Mouse (Mus musculus) retina, adult 2 months (tissue): ENCODE measurements around the gene Lta.

ENCODE experiments used
- DNase-seq: peaks from one replicate; pipeline ENCODE4 v3.0.0-alpha.2; 2012; ENCODE audit warnings: low read depth, low spot score

Lta gene

GRCm38 (mm10) chr17:35209785-35210535 is 4.8 kb upstream of the Lta start:
- no peak for DNase-seq

GRCm38 (mm10) chr17:35205380-35205769 is 224 bp upstream of the Lta start:
- no peak for DNase-seq

GRCm38 (mm10) chr17:35202442-35202841 is 2.7 kb downstream of the Lta start:
- DNase-seq = no peak

- DNase-seq = no peak
Observed at GRCm38 (mm10) chr17:35201787-35202186, 3.4 kb downstream of the Lta start, which contains the start of gene Tnf. Tnf (minus strand) TSS chr17:35202007.

GRCm38 (mm10) chr17:35201128-35201527 is 4.0 kb downstream of the Lta start:
- no peak for DNase-seq

- DNase-seq = no peak
Observed at GRCm38 (mm10) chr17:35200398-35200797, 4.8 kb downstream of the Lta start.

- no peak for DNase-seq
Observed at GRCm38 (mm10) chr17:35198946-35199345, 6.2 kb downstream of the Lta start.

GRCm38 (mm10) chr17:35198029-35198428 is 7.1 kb downstream of the Lta start:
- no peak for DNase-seq

GRCm38 (mm10) chr17:35197126-35197525 is 8.0 kb downstream of the Lta start:
- no peak for DNase-seq

GRCm38 (mm10) chr17:35196321-35196641 is 8.9 kb downstream of the Lta start:
- no peak for DNase-seq

- DNase-seq = no peak
Observed at GRCm38 (mm10) chr17:35195631-35196320, 9.4 kb downstream of the Lta start.

- no peak for DNase-seq
Observed at GRCm38 (mm10) chr17:35194844-35195630, 10.1 kb downstream of the Lta start.

- DNase-seq = no peak
Observed at GRCm38 (mm10) chr17:35193881-35194843, 11.0 kb downstream of the Lta start, which contains the start of gene Ltb. Ltb (plus strand) TSS chr17:35194439.

GRCm38 (mm10) chr17:35192924-35193323 is 12.2 kb downstream of the Lta start:
- DNase-seq = no peak

- DNase-seq = no peak
Observed at GRCm38 (mm10) chr17:35191723-35192122, 13.4 kb downstream of the Lta start.

- no peak for DNase-seq
Observed at GRCm38 (mm10) chr17:35190096-35190495, 15.1 kb downstream of the Lta start.

GRCm38 (mm10) chr17:35189186-35189585 is 16.0 kb downstream of the Lta start:
- DNase-seq = no peak

GRCm38 (mm10) chr17:35187959-35188610 is 17.1 kb downstream of the Lta start, which contains the start of gene Lst1:
Lst1 (minus strand) TSS chr17:35188439.
- no peak for DNase-seq

- DNase-seq = no peak
Observed at GRCm38 (mm10) chr17:35187345-35187744, 17.8 kb downstream of the Lta start.

- no peak for DNase-seq
Observed at GRCm38 (mm10) chr17:35186681-35187080, 18.5 kb downstream of the Lta start.
